Mouse (Mus musculus) liver, postnatal 0 days (tissue): Measurements from ENCODE around the gene Sass6.
"Not testable (repeated sequence)": the region's sequence is repeated elsewhere in the genome, so short reads cannot be mapped to it uniquely, and the experiment has no call there.

Experiments used
- CTCF ChIP-seq: sonication (generic); IDR thresholded peaks from 2 replicates; pipeline ENCODE4 v1.5.1; 2016; ENCODE audit warnings: antibody characterized with exemption, low read depth
- EP300 ChIP-seq: IDR thresholded peaks from 2 replicates; pipeline ENCODE4 v1.6.1; 2016; ENCODE audit warnings: antibody characterized with exemption, low read depth, mild to moderate bottlenecking

DNA sequence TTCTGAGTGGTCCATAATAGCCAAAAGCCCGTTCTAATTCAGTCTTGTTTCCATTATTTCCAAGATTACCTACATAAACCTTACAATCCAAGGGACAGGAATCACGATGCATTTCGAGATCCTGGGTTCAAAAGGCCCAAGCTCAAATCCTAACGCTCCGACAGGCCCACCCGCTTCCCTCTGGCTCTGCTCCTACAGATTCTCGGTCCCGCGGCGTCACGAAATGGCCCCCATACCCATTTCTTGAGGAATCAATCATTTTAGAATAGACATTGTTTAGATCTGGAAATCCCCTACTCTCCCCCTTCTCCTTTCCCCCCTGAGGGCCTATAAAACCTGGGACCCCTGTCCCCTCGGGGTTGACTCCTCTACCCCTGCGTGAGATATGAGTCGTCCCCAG is 33.5 kb upstream of the Sass6 start:
- TF ChIP-seq CTCF, EP300: not testable (repeated sequence)
